Mouse (Mus musculus): ENCODE data around the gene Aqp11.
A peak's percentile ranks its signal among the peaks of the same experiment; 100 is the strongest.

The Aqp11 gene

GRCm38 (mm10) chr7:97701106-97701505 lies 37.0 kb downstream of the Aqp11 start:
- DNase-seq, result no peak

GRCm38 (mm10) chr7:97700173-97700572 lies 37.9 kb downstream of the Aqp11 start:
- no peak for DNase-seq

- DNase-seq, result peak; percentile 89
Measured at GRCm38 (mm10) chr7:97696506-97697254, 41.4 kb downstream of the Aqp11 start, which contains the start of gene Clns1a. Clns1a (plus strand) TSS chr7:97696634.

- no peak for DNase-seq
Measured at GRCm38 (mm10) chr7:97696133-97696505, 42.0 kb downstream of the Aqp11 start.

- no peak for DNase-seq
Measured at GRCm38 (mm10) chr7:97695441-97695840, 42.6 kb downstream of the Aqp11 start.

- no peak for DNase-seq
Measured at GRCm38 (mm10) chr7:97687831-97688230, 50.3 kb downstream of the Aqp11 start.

- DNase-seq, result no peak
Measured at GRCm38 (mm10) chr7:97679239-97679638, 58.9 kb downstream of the Aqp11 start.
